Mouse (Mus musculus): ENCODE results near the gene Tspo. TPM values are rescaled to one million over a fixed set of nuclear protein-coding genes. Genes with fewer than 3 reads are reported as not detected.

Tspo gene
- 493 and 738 TPM in 2 replicates for polyA plus RNA-seq (2012; rRNA removed)

DNA sequence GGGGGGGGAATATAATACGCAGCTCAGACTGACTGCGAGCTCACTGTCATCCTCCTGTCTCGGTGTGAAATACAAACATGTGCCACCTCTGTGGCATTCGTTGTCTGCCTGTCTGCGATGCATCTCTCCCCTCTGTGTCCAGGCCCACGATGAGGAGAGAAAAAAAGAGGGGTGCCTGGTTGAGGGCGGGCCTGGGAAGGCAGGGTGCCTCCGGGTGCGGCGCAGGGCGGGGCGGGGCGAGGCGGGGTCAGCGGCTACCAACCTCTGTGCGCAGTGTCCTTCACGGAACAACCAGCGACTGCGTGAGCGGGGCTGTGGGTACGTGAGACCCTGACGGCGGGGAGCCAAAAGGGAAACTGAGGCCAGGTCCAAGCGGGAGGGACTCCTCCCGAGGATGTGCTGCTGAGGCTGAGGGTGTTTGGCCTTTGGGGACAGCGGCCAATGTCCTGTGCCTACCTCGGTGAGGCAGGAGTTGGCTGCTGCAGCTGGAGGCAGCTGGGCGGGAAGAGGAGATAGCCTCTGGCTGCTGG, at the start of gene Tspo, which contains the start of gene Mcat:
TSS of gene Tspo (plus strand) at position 266 of the 530 bp plus-strand sequence.
TSS of gene Mcat (minus strand) at position 461 of the 530 bp plus-strand sequence.
- no peak for DNase-seq (ENCODE audit: low read depth)

DNA sequence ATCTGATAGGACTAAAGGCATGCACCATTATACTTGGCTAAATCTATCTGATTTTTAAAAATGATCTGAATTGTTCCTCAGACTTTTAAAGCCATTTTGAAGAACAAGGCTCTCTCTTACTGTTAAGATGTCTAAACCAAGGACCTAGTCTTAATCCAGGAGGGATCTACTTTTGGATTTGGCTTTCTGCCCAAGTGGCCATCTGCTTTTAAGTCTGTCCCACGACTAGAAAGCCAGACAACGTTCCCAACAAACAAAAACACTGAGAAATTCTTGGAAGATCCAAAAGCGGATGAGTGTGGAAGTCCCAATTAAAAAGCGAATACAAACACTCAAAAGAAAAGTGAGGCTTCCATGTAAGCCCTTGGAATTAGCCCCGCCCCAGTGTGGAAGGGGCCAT, 48.4 kb upstream of the Tspo start:
- DNase-seq (ENCODE audit: low read depth) = no peak

DNA sequence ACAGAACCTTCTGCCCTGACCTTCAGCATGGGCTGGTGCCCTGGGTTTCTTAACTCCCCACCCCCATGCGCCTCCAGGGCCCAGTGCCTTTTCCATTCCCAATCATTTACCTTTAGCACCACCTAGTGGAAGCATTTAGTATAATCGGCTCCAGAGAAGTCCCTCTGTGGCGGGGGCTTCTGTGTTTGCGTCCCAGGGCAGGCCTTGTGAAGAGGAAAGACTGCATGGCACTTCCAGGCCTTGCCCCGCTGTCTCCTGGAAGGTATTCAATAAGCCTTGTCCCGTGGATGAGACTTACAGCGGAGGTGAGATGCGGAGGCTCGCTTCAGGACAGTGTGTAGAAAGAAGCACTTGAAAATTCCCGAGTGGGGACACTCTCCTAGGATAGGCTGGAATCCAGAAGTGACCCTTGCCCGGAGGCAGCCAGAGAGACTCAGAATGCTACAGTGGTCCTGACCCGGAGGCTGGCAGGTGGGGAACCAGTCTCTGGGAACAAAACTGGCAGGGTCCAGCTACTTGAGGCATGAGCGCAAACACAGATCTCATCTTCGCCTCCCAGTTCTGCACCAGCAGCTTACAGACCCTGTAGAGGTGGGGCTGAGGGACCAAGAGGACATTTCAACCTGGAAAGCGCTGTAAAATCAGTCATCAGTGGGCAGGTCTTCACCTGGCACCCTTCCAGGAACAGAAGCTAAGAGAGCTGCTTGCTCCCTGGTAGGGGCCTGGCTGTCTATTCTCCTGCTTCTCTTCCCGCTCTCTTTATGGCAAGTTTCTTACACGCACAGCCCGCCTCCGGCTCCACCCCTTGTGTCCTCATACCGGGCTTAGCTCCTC, 45.0 kb upstream of the Tspo start:
- DNase-seq (ENCODE audit: low read depth) = no peak

DNA sequence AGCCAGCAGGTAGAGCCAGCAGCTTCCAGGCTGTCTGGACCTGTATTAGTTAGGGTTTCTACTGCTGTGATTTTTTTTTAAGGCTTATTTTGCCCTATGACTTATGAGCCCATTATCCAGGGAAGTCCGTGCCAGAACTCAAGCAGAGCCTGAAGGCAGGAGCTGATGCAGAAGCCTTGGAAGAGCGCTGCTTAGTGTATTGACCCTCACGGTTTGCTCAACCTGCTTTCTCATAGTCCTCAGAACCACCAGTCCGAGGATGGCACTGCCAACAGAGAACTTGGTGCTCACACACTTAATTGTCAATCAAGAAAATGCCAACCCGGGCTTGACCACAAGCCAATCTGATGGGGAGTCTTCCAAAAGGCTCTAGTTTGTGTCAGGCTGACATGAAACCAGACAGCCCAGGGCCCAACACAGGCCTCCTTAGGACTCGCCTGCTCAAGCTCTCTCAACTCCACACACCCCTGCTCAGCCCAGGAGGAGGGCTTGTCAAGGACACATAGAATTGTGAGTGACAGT, 42.5 kb upstream of the Tspo start:
- DNase-seq (ENCODE audit: low read depth) = peak; percentile 93

DNA sequence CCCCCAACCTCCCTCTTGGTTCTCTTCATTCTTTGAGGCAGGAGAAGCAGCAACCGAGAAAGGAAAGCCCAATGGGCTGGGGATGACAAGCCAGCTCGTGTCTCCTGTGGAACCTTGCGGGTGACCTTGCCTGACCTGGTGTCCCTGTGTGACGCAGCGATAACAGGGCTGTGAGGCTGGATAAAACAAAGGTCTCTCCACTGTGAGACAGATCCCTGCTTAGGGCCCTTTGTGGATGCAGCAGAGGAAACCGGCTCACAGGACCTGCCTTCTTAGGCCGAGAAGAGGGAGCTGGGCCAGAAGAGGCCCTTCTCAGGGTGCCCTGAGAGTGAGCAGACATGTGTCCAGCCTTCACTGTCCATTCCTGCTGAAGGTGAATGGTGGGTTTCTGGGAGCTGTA, 40.2 kb upstream of the Tspo start:
- no peak for DNase-seq (ENCODE audit: low read depth)

DNA sequence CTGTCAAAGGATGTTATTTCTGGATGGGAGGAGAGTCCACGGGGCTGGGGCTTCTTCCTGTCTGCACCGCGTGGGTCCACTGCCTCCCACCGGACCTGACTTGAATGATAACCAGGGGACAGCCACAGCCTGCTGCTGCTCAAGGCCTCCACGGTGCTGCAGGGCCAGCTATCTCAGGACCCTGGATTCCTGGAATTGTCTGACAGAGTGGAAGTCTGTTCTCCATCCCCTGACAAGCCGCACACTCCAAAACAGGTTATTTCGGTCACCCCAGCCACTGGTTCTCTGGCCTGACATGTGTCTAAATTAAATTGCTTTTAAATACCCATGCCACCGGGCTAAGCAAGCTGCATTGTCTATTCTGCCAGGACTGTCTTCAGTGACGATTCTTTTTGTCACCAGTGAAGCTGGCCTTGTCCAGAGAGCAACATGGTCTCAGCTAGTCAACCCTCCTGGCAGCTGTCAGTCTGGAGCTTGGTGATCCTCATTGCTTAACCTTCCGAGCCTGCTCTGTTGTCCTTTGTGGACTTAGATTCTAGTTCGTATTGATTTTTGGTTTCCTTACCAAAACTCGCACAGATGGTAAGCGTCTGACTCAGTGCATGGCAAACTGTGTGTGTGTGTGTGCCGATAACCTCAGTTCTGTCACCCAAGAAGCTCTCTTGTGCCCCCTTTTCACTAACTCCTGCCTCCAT, 39.6 kb upstream of the Tspo start:
- no peak for DNase-seq (ENCODE audit: low read depth)

DNA sequence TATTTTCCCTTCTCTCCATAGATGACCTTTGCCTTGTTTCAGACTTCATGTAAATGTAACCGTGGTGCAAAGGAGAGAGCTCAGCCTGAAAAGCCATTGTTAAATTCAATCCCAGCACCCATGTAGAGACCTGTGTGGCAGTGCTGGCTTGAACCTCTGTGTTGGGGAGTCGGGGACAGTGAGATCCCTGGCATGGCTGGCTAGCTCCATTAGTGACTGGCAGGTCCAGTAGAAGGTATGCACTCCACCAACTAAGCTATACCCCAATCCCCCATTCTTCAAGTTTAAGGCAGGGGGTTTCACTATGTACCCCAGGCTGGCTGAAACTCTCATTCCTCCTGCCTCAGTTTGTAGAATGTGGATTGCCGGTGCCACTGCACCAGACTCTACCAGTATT, 39.1 kb upstream of the Tspo start:
- DNase-seq (ENCODE audit: low read depth) = no peak

DNA sequence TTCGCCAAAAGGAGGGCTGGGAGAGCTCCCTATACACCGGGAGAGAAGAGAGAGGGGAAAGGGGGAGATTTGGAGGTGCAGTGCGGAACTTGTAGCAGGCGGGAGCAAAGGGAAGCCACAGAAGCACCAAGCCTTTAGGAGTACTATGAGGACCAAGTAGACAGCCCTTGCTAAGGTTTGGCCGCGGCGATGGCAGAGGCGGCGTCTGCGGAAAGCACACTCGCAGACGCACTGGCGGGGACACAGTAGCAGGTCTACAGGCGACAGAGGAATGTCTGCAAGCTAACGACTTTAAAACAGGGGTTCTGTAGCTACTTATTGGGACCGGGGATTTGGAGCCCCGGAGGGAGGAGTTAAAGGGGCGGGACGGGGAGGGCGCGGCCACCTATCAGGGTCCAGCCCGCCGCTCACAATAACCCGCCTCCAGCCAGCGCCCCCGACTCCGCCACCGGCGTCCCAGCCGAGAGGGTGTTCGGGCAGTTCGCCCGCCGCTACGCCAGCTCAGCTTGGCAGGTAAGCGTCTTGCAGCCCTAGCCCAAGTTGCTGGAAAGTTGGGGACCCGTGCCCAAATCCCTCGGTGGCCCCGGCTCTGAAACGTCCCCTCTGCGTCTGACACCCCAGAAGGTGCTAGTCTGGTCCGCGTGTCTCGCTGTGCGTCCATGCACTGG, 36.8 kb upstream of the Tspo start, which contains the start of gene Bik:
TSS of gene Bik (plus strand) at position 439 of the 668 bp plus-strand sequence.
- no peak for DNase-seq (ENCODE audit: low read depth)

DNA sequence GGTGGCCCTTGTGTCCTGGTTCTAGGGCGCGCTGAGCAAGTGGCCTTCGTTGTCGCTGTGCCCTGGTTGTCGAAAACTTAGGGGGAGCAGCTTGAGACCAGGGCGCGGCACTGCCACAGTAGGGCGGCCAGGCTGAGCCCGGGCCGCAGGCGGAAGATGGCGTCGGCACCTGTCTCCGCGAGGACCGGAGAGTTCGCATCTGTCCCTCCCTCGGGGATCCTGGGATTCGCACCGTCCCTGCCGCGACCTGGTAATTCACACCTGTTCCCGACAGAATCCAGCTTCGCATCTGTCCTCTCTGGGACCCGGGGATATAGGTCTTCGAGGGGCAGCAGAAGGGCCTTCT, 36.3 kb upstream of the Tspo start:
- no peak for DNase-seq (ENCODE audit: low read depth)

DNA sequence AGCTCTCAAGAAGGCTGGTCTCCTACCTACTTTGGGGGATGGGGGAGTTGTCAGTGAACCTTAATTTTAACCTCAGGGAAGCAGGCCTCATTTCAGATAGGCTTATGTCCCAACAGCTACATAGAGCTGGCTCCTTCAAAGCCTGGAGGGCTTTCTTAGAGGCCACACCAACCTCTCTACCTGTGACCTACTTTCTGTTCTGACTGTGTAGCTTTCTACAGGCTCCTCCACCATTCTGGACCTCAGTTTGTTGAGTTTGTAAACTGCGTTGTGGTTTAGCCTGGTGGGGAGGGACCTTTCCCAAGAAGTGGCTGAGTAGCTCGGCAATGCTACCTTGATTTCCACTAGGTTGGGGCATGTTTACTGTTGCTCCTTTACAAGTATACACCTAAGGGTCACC, 35.6 kb upstream of the Tspo start:
- no peak for DNase-seq (ENCODE audit: low read depth)

DNA sequence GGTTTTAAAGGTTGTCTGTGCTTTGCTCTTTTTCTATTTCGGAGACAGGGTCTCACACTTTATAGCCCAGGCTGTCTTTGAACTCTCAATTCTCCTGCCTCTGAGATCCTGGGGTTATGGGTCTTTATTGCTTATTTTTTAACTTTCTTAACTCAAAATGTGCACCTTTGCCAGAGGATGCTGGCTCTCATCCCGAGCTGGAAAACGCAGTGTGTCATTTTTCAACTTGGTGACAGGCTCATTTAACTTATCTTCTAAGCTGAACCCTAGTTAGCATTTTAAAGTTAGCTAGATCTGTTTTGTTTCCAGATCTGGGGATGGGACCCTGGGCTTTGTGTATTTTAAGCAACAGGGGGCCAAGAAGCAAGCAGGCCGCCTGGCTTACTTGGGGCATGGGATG, 34.5 kb upstream of the Tspo start:
- DNase-seq (ENCODE audit: low read depth) = no peak

DNA sequence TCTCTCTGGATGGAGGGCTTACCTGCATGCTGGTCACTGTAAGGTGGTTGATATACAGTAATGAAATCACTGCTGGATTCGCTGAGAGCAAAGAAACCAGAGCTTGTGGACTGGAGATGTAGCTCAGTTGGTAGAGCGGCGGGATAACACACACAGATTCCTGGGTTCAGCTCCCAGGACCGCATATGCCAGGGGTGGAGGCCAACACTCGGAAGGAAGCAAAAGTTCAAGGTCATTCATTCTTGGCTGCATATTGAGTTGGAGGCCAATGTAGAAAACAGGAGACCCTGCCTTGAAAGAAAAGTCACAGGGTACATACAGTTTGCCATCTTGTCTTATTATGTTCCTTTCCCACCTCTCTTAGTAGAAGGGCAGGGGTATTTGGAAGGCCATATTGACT, 33.6 kb upstream of the Tspo start:
- no peak for DNase-seq (ENCODE audit: low read depth)

DNA sequence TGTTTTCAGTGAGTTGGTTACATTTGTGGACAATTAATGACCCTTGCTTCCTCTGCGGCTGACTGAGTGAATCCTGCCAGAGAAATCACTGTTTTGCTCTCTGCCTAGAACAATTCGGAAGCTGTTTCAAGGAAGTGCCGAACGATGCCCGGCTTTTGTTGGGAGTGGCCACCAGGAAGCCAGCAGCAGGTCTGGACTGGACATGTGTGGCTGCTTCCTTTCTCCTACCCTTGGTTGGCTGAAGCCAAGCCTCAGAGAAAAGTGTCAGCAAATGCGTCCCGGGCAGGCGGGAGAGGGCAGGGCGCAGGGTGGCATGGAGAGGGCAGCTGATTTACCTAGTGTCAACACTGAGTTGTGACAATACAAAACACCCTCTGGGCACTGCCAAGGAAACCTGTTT, 33.2 kb upstream of the Tspo start:
- DNase-seq (ENCODE audit: low read depth) = no peak

DNA sequence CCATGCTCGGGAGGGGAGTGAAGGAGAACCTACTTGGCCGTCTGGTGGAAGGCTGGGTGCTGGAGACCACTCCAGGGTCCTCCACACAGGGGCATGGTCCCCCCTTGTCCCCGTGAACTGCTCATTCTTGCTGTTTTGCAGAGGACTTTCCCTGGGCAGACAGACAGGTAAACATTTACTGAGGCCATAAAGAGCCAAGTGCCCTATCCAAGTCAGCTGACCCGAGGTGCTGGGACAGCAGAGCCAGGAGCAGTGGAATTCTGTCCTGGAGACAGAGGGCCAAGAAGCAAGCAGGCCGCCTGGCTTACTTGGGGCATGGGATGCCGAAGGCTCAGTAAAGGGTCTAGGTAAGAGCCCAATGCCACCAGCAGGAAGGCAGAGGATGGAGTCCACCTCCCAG, 32.7 kb upstream of the Tspo start:
- DNase-seq (ENCODE audit: low read depth) = no peak

DNA sequence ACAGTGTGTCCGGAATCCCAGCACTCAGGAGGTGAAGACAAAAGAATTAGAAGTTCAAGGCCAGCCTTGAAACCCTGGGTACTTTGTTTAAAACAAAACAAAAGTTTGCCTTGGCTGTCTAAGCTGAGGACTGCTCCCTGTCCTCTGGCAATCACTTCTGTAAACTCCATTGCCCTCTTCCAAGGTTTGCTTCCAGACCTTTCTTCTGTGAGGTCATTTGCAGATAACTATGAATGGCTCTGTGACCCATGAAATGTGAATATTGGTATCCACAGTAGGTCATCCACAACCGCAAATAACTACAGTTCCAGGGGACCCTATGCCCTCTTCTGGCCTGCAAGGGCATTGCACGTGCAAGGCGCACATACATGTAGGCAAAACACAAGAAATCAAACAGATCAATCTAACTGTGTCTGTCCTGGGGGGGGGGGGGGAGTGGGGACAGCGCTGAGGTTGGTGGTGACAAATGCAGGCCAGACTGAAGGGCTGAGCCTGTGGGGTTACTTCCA, 31.4 kb upstream of the Tspo start:
- no peak for DNase-seq (ENCODE audit: low read depth)

DNA sequence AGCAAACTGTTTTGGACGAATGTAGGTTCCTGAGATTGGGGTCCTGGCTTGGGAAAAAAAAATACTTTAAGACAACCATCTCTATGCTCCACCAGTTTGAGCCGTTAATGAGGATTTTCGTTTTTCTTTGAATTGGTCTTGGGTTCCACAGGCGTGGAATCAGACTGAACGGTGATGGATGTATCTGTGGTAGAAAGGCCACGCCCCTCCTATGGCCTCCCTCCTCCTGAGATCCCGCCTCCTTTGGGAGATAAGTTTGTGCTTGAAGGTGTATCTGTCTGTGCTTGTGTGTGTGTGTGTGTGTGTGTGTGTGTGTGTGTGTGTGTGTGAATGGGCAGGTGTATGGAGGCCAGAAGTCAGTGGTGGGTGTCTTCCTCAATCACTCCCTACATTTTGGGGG, 30.8 kb upstream of the Tspo start:
- no peak for DNase-seq (ENCODE audit: low read depth)

DNA sequence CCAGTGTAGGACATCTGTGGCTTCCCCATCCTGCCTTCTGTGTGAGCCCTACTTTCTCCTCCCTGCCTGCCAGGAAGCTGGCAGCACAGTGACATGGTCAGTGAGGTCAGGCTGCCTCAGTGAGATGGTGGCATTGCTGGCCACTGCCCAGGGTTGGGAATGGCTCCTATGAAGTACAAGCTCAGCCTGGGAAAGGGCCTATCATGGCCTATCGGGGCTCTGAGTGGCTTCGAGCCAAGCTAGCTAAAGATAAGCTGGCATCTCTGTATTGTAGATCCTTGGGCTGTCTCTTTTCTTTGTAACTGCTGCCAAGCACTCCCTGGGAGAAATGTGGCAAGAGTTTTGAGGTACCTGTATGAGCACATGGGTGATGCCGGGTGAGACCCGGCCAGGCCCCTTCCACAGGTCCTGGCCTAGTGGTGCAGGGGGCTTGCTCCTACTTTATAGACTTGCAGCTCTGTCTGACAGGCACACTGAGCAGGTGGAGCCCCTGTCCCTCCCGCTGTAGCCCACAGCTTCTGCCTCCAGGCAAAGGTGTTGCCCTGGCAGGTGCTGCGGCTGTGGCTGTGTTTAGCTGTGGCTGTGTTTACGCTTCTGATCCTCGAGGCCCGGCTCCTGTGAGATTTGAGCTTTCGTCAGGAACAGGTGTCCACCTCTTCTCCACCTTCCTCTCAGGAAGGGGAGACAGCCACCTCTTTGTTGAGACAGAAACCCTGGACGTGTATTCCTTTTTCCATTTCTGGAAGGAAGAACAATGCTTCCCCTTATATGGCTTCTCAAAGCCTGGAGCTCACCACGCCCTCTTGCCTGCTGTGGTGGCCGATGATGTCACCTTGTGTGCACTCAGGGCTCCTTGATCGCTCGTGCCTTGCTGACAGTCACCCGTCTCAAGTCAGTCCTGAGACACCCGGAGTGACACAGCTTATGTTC, 28.2 kb upstream of the Tspo start:
- no peak for DNase-seq (ENCODE audit: low read depth)

DNA sequence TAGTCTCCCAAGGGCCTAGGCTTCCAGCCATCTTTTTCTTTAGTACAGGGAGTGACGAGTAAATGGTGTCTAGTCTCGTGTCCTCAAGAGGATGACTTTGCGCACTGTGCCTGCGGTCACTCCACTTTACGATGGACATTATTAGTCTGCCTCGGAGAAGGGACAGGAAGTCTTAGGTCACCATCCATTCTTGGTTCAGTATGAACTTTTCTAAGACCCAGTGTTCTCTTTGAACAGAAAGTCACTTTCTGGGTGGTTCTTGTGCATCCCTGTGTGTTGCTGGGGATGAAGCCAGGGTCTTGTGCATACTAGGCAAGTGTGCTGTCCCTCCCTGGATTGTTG, 27.5 kb upstream of the Tspo start:
- DNase-seq (ENCODE audit: low read depth) = no peak

DNA sequence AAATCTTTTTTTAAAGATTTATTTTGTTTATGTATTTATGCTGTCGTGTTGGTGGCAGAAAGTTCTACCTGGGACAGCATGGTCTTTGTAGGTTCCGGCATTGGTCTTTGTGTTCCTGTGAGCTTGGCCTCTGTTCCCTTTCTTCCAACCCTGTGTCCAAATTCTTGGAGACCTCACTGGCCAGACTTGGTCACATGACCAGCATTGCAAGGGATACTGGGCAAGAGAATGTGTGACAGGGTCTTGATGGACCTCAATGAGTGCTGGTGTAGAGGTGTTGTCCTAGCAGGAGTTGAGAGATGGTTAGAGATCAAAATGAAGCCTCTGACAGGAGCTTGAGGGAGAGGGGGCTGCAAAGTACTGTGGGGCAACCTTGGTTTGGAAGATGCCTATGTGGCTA, 24.5 kb upstream of the Tspo start:
- DNase-seq (ENCODE audit: low read depth) = no peak

DNA sequence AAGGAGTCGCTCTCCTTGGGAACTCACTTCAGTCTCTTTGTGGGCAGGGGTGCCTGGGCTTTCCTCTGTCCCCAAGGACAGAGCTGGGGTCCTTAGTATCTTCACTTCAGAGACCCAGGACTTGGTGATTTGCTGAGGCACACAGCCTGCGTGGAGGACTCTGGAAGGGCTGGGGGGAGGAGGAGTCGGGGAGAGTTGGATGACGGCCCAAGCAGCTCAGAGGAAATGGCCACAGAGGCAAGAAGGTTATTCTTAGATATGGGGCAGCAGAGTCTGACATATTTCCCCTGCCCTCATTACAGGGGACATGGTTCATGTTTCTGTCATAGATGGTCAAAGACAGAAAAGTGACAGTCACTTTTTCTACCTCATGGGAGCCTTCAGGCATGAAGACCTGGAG, 23.5 kb upstream of the Tspo start:
- DNase-seq (ENCODE audit: low read depth) = no peak

DNA sequence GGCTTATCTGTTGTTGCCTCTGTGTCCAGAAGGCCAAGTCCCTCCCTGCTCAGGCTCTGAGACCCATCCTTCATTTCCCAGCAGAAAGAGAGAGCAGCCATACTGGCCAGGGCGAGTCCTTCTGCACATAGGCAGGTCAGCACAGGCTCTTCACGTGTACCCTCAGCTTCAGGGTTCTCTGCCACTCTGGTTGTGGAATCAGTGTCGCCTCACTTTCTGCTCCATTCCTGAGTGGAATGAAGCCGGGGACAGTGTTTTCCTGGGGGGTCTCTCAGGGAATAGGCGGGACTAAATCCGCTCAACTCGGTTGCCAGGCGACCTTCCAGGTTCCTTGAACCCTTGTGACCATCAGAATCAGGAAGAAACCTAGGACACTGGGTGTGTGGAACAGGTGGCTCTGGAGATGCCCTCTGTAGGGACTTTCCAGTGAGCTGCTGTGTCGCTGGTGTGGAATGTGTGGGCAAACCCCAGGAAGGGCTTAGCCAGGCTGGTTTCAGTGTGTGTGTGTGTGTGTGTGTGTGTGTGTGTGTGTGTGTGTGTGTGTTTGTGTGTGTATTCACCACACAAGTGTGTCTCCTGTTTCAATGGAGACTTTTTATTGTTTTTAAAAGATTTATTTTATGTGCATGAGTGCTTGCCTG, 21.6 kb upstream of the Tspo start:
- DNase-seq (ENCODE audit: low read depth) = no peak
